Mouse (Mus musculus) adrenal gland, adult (tissue): ENCODE results near the gene Cops3.
A peak's percentile ranks its signal among the peaks of the same experiment; 100 is the strongest.

ENCODE experiments used
- DNase-seq, 2 experiments: peaks; one replicate each; pipeline ENCODE4 v3.0.0; 2022 to 2023; ENCODE audit warnings: low spot score in 1 of 2; ENCODE audit not compliant: inconsistent age in 2 of 2

The Cops3 gene

GRCm38 (mm10) chr11:59779406-59779805, 60.2 kb downstream of the Cops3 start:
- DNase-seq: no peak

GRCm38 (mm10) chr11:59778874-59779223, 60.8 kb downstream of the Cops3 start:
- DNase-seq: no peak

- peak; percentile 73 to 91 for DNase-seq
These were observed 61.3 kb downstream of the Cops3 start for GRCm38 (mm10) chr11:59778181-59778873.

- DNase-seq: no peak
These were observed 62.4 kb downstream of the Cops3 start for GRCm38 (mm10) chr11:59777259-59777658.

- DNase-seq: no peak
These were observed 64.0 kb downstream of the Cops3 start for GRCm38 (mm10) chr11:59775435-59776148.

GRCm38 (mm10) chr11:59774522-59774921, 65.1 kb downstream of the Cops3 start:
- DNase-seq: no peak

GRCm38 (mm10) chr11:59772902-59773301, 66.7 kb downstream of the Cops3 start:
- DNase-seq: peak in 1 of 2 experiments; percentile 67

GRCm38 (mm10) chr11:59772291-59772690, 67.3 kb downstream of the Cops3 start:
- DNase-seq: no peak

- DNase-seq: no peak
These were observed 68.9 kb downstream of the Cops3 start for GRCm38 (mm10) chr11:59770753-59771152.

GRCm38 (mm10) chr11:59769738-59770137, 69.9 kb downstream of the Cops3 start:
- peak; percentile 51 to 78 for DNase-seq

- no peak for DNase-seq
These were observed 70.3 kb downstream of the Cops3 start for GRCm38 (mm10) chr11:59769307-59769706.
